Mouse (Mus musculus) urinary bladder, adult 18-20 months (tissue): ENCODE data around the gene Lrrc51.
"Not testable (repeated sequence)": the region's sequence is repeated elsewhere in the genome, so short reads cannot be mapped to it uniquely, and the experiment has no call there.

ENCODE experiments used
- DNase-seq, 2 experiments: peaks; one replicate each; pipeline ENCODE4 v3.0.0; 2022; ENCODE audit warnings: low spot score in 2 of 2, mixed read lengths in 2 of 2

Gene Lrrc51

DNA sequence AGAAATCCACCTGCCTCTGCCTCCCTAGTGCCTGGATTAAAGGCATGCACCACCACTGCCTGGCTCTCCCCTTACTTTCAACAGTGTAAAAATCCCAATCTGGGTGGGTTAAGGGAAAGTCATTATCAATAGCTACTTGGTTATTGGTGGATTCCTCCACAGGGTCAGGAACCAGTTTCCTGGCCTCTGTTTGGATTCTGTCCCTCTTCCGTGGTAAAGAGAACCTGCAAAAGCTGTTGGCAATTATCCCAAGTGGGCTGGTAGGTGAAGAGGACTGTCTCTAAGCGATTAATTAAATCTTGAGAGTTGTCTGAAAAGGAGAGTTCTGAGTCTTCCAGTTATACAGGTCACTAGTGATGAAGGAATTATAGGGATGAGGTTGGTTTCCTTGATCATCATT, 4.7 kb upstream of the Lrrc51 start:
- no peak for DNase-seq

DNA sequence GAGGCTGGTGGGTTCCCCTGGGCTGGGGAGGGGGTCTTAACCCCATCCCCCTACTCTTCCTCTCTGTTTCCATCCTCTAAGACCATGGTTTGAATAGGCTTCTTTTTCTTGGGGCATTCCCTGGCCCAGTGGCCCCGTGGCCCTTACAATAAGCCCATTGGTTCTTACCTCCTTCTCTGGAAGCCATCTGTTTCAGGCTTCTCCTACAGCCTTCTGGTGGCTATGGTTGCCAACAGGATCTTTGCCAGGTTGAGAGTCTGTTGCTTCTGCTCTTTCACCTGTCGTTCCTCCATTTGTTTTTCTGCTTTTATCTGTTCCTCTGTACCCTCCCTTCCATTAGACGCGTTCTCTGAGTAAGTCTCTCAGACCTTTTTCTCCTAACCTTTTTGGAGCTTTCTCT, 3.9 kb upstream of the Lrrc51 start:
- no peak for DNase-seq

DNA sequence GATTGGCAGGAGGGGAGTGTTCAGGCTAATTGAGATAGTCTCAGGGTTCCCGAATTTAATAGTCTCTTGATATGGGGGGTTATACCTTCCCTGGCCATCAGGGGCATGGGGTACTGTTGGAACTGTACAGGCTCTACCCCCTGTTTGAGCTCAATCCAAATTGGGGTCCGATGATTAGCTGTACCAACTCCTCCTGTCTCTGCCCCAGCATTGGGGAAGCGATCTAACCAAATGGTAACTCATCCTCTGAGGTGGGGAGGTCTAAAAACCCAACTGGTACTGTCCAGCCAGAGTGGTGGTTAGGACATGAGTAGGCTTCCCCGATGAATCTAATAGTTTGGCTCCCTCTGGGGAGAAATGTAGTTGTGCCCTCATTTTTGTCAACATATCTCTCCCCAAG, 3.3 kb upstream of the Lrrc51 start:
- no peak for DNase-seq

DNA sequence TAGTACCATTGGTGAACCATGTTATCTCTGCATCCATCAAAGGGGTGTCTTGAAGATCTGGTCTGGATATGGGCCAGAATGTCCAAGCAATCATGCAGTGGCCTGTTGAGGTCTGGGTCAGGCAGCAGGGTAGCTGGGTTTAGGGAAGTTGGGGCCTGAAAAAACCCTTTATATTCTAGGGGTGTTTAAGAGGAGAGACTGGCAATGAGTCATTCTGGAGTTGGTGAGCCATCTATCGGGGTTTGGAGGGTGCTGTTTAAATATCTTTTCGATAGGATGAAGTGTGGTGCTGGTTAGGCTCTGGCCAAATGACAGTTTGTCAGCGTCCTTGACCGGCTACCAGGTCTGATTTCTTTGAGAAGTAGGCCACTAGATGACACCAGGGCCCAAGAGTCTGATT, 2.3 kb upstream of the Lrrc51 start:
- DNase-seq = no peak

DNA sequence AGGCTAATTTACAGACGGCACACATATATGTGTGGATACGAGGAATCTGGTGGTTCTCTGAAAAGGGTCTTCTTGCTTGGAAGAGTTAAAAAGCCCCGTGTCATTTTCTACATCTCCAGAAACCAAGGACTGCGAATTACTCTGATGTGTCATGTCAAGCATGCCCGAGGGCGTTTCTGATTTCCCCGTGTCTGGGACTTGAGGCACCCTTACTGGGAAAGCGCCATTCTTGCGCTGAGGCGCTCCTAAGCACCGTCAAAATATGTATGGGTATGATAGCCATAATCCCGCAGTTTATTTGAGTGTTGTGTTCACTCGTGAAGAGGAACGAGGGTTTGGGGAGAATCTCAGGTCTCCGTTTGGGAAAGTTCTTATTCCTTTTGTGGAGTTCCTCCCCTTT, 395 bp downstream of the Lrrc51 start:
- DNase-seq = no peak

DNA sequence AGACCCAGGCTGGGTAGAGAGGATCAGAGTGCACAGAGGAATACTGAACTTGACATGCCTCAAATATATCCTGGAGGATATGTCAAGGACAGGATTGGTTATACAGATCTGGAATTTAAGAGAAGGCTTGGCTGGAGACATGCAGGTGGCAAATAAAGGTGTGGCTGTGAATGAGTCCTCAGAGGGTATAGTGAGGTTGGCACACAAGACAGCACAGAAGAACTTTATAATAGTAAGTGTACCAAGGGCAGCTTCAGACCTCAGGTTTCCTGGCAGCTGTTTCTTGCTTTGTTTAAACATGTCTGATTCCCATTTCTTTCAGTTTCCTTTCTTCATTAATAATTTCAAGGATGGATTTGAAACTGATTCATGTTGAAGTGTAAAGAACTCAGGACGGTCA, 1.1 kb downstream of the Lrrc51 start:
- DNase-seq = no peak

DNA sequence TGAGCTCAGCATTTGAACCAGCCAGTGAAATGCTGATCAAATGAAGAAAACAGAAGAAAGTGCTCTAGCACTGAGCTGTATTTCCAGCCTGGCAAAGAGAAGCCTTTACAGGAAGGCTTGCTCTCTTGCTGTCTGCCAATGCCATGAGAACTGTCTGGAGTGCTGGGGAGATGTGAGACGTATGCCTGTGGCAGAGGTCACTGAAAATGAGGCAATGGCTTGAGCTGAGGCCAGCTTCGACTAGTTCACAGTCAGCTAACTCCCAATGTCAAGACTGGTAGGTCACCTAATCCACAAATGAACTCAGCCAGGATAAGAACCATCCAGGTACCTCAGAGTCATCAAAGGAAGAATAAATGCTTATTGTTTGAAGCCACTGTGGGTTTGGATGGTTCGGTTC, 5.6 kb downstream of the Lrrc51 start:
- no peak for DNase-seq

DNA sequence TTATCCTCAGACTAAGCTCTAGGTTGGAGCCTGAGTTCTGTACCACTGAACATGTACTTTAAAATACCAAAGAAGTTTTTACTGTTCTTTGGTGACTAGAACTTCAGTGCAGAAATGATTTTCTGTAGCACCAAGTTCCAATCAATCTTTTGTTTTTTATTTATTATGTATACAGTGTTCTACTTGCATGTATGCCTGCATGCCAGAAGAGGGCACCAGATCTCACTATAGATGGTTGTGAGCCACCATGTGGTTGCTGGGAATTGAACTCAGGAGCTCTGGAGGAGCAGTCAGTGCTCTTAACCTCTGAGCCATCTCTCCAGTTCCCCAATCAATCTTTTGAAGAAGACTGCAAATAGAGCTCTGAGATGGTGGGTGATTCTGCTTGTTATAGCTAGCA, 7.8 kb downstream of the Lrrc51 start:
- not testable (repeated sequence) for DNase-seq

DNA sequence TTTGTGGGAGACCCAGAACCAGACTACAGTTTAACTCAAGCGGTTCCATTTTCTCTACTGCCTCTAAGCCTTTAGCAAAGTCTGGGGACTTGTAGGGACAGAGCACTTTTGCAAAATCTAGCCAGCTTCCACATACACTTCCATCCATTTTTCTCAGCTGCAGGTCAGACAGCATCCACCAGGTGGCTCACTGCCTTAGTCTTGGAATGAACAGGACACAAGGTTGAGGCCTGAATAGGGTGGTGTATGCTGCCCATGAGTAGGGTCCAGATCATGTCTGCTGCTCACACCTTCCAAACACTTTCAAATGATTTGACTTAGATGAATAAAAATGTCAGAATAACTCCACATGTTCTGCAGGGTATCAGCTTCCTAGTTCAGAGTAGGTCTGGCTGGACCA, 15.6 kb downstream of the Lrrc51 start:
- peak in 1 of 2 experiments; percentile 48 for DNase-seq

DNA sequence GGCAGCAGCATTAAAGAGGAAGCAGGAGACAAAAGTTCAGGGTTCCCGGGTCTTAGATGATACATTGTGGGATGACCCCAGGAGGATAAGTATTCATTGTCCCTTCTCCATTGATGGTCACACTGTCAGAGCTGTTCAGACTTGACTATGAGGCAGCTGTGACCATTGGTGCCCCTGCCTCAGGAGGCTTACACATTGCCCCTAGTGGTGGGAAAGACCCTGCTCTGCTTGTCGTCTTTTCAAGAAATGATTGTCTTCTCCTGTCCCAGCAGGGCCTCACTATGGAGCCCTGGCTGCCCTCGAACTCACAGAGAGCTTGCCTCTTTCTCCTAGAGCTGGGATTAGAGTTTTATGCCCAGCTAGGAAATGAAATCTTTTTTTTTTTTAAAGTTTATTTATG, 21.7 kb downstream of the Lrrc51 start:
- no peak for DNase-seq

DNA sequence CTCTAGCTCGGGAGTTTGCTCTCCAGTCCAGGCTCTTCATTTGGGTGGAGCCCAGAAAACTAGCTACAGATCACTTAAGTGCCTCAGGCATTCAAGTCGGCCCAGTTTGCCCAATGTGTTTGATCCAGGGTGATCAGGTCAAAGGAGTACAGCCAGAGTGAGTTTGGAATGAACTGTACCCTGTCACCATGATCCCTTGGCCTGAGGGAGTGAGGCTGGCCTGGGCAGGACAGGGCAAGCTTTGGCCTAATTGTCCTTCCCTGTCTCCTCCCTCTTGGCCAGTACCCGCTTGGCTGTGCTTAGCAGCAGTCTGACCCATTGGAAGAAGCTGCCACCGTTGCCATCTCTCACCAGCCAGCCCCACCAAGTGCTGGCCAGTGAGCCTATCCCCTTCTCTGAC, 23.6 kb downstream of the Lrrc51 start:
- DNase-seq = no peak

DNA sequence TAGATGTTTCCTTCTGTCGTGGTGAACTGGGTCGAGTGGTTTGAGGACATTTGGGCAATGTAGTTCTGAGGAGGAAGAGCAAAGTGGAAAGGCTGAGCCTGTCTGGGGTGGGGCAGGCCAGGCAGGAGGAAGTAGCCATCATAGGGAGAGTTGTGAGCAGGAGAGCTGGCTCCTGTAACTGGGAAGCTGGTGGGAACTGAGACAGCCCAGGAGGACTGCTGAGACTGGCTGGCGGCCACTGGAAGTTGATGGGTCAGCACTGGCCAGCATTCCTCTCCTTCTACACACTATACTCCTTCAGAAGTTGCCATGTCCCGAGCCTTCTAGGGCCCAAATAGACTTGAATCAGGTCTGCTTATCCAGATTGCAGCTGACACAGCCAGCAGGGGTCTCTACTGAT, 25.3 kb downstream of the Lrrc51 start:
- DNase-seq = no peak

DNA sequence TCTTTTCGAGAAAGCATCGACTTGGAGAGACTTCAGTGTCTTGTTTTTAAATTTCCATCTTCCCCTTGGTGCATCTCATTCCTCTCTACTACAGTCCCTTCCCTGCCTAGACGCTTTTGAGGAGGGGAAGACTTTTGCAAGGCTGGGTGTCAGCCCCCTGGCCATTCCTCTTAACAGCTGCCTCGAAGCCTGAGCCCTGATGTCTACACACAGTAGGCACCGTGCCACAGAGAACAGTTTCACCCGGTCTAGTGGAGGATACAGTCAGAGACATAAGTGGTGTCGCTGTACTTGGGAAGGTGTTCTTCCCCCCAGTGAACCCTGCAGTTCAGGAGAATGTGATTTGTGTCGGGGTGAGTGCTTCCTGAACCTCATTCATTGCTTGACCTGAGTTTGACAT, 27.0 kb downstream of the Lrrc51 start:
- DNase-seq = no peak

DNA sequence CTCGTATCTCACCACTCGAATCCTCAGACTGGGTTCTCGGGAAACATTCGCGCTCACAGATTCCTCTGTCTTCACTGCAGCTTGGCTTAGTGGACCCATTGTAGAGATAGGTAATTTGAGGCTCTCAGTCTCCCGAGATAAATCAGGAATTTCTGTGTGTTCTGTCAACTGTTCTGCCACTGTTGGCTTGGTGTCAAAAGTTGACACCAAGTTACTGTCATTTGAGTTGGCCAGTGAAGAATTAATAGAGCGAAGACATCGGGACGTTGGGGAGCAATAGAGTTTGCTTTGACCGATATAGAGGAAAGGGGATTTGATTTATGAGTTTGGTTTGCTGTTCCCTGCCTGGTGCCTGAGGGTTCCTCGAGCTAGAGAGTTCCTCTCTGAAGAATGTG, 27.4 kb downstream of the Lrrc51 start, which contains the start of gene Tomt:
Gene Tomt (minus strand): TSS at position 73 of the 395 bp plus-strand sequence.
- DNase-seq = no peak

DNA sequence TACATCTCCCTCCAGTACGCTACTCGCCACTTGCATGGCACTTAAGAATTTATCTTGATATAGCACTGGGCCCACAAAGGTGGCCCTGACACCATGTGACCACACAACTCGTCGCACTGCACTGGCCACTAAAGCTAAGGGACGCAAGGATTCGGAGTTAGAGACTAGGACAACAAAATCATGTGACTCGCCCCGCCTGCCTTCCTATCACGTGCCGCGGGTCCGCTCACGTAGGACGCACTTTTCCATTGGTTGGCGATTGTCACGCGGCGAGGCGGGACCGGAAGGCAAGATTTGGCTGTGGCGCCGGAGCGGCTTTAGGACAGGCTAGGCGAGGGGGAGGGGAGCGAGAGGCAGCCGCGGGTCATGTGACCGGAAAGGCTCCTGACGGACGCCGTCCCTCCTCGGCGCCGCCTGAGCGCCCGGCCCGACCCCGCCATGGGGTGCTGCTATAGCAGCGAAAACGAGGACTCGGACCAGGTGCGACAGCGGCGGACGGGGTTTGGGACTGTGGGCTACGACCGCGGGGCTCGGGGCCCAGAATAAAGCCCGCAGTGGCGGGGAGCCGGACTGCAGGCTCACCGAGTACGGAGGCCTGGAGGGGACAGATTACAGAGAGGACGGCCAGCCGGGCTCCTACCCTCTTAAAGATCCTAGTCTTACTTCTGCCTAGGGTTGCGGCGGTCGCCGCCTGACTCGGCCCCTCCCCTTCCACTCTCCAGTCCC, 28.0 kb downstream of the Lrrc51 start, which contains the start of gene Lamtor1:
Gene Lamtor1 (plus strand): TSS at position 344 of the 726 bp plus-strand sequence.
- DNase-seq = peak; percentile 98 to 100

DNA sequence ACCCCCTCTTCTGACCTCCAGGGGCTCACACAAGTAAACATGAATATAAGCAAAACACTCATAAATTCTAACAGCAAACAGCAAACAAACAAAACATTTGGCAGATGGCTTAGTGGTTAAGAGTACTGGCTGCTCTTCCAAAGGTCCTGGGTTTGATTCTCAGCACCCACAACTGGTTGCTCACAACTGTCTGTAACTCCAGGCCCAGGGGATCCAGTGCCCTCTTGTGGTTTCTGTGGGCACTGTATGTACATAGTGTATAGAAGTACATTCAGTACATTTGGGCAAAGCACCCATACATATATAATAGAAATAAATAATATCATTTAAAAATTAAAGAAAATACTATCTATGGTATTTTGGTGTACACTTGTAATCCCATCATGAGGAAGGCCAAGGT, 30.8 kb downstream of the Lrrc51 start:
- no peak for DNase-seq

DNA sequence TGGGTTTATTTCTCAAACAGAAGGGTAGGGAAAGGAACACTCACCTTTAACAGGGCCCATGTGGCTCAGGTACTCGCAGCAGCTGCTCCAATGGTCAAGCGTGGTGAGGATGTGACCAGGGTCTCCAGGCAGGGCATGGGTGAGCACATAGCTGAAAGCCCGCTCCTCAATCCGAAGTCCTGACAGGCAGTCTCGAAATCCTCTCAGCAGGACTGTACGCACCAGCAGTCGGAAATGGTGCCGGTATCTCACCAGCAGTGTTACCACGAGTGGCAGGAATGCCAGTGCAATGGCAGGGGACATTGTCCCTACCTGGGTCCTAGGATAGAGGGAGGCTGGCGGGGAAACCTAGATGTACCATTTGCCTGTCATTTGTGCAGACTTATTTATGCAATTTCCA, 31.7 kb downstream of the Lrrc51 start:
- DNase-seq = no peak

DNA sequence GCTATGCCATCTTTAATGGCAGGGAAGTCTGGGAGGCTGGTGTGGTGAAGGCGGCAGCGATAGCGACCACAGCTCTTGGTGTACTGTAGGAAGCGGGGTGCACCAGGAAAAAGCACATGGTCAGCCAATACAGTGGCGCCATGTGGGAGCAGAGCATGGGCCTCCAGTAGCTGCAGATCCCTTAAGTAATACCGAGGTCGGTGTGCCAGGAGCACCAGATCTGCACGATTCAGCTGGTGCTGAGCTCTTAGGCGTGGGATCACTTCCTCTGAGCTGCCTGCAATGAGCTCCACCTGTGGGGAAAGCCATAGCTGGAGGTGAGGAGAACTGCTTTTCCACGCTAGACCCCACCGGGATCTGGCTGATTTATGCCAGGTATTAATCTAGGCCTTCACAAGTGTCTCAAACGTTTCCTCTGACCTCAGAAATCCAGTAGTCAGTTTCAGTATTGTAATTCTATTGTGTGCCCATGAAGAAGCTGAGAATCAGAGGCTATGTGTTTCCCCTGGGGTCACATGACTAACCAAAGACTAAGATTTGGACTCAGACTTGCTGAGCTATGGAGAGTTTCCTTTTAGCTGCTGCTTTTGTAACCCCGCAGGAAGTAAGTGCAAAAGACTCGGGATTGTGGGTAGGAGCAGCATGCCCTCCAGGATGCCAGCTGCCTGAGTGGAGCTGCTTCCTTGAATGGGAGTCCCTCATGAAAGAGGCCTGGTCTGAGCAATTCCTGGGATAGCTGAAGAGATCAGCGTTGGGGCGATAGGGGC, 33.2 kb downstream of the Lrrc51 start:
- DNase-seq = no peak

DNA sequence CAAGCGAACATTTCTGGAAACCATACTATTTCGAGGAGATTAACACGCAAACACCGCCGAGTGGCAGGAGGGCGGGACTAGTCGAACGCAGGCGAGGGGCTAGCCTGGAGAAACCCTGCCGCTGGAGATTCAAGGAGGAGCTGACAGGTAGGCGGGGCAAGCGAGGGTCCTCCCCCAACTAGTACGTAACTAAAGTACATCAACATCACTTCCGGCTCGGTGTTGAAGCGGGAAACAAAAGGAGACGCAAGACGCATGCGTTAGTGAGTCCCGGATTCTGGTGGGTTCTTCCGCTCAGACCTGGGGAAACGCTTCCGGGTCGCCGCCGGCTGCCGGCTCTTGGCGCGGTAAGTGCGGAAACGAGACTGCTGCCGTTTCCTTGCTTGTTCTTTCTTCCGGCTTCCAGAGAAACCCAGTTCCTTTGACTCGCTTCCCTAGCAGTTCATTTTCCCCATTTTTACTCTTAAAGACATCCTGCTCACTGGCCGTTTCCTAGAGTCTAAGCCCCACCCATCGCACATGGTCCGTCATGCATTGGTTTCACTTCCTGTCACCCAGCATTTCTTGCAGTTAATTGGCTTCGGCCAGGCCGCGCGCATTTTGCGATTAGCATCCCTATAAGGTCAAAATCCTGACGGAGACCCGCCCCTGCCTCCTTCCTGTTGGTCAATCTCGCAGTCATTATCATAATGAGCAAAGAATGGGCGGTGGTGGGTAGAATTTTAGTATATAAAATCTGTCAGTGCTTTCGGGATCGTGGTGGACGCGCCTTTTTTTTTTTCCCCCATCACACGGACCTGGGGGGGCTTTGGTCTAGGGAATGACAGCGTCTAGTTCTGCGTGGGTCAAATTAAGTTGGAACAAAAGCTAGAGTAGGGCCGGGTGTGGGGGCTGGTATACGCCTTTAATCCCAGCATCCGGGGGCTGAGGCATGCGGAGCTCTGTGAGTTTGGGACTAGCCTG, 37.3 kb downstream of the Lrrc51 start:
- DNase-seq = peak; percentile 85 to 95

DNA sequence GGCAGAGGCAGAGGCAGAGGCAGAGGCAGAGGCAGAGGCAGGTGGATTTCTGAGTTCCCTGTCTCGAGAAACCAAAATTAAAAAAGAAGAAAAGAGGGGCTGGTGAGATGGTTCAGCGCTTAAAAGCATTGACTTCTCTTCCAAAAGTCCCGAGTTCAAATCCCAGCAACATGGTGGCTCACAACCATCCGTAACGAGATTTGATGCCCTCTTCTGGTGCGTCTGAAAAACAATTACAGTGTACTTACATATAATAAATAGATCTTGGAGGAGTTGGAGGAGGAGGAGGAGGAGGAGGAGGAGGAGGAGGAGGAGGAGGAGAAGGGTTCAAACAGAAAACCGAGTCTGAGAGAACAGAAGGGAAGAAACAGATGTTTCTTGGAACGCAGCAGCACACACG, 38.0 kb downstream of the Lrrc51 start:
- no peak for DNase-seq

DNA sequence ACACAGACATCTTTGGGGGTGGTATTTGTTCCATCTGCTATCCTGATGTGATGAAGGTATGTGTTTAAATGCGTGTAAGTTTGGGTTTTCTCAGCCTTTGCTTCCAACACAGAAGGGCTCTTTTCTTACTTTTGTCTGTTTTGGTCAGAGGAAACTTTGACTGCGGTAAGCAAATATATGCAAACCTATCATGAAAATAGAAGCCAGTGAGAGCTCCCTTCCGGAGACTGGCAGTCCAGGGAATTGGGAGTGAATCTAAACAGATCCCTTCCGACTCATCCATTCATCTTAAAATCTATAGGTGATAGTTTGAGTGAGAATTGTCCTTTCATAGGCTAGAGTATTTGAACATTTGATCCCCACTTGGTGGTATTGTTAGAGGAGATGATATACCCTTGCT, 45.2 kb downstream of the Lrrc51 start:
- no peak for DNase-seq

DNA sequence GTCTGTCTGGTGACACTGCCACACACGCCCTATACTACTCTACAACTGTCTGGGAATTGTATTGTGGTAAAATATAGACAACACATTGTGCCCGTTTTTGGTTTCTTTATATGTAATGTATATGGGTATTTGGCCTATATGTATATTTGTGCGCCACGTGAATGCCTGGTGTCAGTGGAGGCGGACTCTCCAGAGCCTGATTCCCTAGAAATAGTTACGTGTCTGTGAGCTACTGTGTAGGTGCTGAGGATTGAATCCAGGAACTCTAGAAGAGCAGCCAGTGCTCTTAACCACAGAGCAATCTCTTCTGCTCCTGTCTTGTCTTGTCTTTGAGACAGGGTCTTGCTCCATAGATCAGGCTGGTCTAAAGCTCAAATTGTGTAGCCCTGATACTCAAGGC, 47.4 kb downstream of the Lrrc51 start:
- no peak for DNase-seq
